Mouse (Mus musculus) midbrain, embryonic 15.5 days (tissue): Measurements from ENCODE around the gene Neurod1. TPM values are rescaled to one million over a fixed set of nuclear protein-coding genes. Genes with fewer than 3 reads are reported as not detected.
A peak's percentile ranks its signal among the peaks of the same experiment; 100 is the strongest.

ENCODE experiments used
- ATAC-seq: fragments of 200-750 bp; cut with Nextera tagmentation; replicated peaks from 2 replicates; pipeline ENCODE4 v1.8.0; 2017; ENCODE audit warnings: moderate TSS enrichment
- H3K27ac ChIP-seq: fragments of 300-500 bp; sonication (generic); 2 replicates; pipeline ENCODE4 v1.5.1; 2015; ENCODE audit warnings: mild to moderate bottlenecking, inconsistent platforms
- H3K27me3 ChIP-seq: fragments of 300-500 bp; sonication (generic); replicated peaks from 2 replicates; pipeline ENCODE4 v1.6.1; 2015; ENCODE audit warnings: inconsistent platforms
- H3K36me3 ChIP-seq: fragments of 300-500 bp; sonication (generic); replicated peaks from 2 replicates; pipeline ENCODE4 v1.6.1; 2015; ENCODE audit warnings: inconsistent platforms
- H3K4me1 ChIP-seq: fragments of 300-500 bp; sonication (generic); 2 replicates; pipeline ENCODE4 v1.6.1; 2015; ENCODE audit warnings: inconsistent platforms
- H3K4me2 ChIP-seq: fragments of 300-500 bp; sonication (generic); 2 replicates; pipeline ENCODE4 v1.6.1; 2015; ENCODE audit warnings: inconsistent platforms, mild to moderate bottlenecking, moderate library complexity
- H3K4me3 ChIP-seq: fragments of 300-500 bp; sonication (generic); 2 replicates; pipeline ENCODE4 v1.5.1; 2015; ENCODE audit warnings: mild to moderate bottlenecking, inconsistent platforms
- H3K9ac ChIP-seq: fragments of 300-500 bp; sonication (generic); 2 replicates; pipeline ENCODE4 v1.6.1; 2015; ENCODE audit warnings: mild to moderate bottlenecking, inconsistent platforms
- H3K9me3 ChIP-seq: fragments of 300-500 bp; sonication (generic); 2 replicates; pipeline ENCODE4 v1.6.1; 2016; ENCODE audit warnings: inconsistent platforms
- WGBS: fragments of 180-500 bp; shearing (Covaris S2); methylation state at CpG from one replicate; pipeline ENCODE4 v1.1.7; 2015; ENCODE audit warnings: mixed read lengths; 5-methylcytosine and 5-hydroxymethylcytosine counted together
- polyA plus RNA-seq: library from polyadenylated mRNA; unstranded; fragments of >200 nt; fragmentation: Nextera tagmentation; extraction: Ambion mirVana; gene quantifications from 2 replicates; pipeline ENCODE4 v1.2.1, GENCODE M21; 2015

Gene Neurod1
- polyA plus RNA-seq, 1 experiment from 2014 or later, result 21.0 TPM

- Histone ChIP-seq H3K4me1 (peaks cover 7% of the 10 kb centered on the region), H3K27me3 (peaks cover 14% of the 10 kb centered on the region), H3K4me3 (no peak overlapping the region), H3K27ac (no peak overlapping the region), H3K36me3 (no peaks in the 10 kb centered on the region), H3K9ac (no peak overlapping the region), H3K4me2 (no peak overlapping the region), H3K9me3 (no peaks in the 10 kb centered on the region)
- ATAC-seq, result no peak
Measured at GRCm38 (mm10) chr2:79430061-79430460, 26.5 kb downstream of the Neurod1 start.

- Histone ChIP-seq H3K4me3 (no peak overlapping the region), H3K4me1 (peaks cover 7% of the 10 kb centered on the region), H3K9me3 (no peaks in the 10 kb centered on the region), H3K27me3 (peaks cover 14% of the 10 kb centered on the region), H3K9ac (no peak overlapping the region), H3K27ac (no peak overlapping the region), H3K36me3 (no peaks in the 10 kb centered on the region), H3K4me2 (no peak overlapping the region)
- WGBS, result 8% methylated on average over 6 of the region's 6 CpGs
- no peak for ATAC-seq
Measured at GRCm38 (mm10) chr2:79429650-79430049, 26.9 kb downstream of the Neurod1 start.

GRCm38 (mm10) chr2:79429108-79429507, 27.4 kb downstream of the Neurod1 start:
- WGBS, result 13% methylated on average over 7 of the region's 7 CpGs
- Histone ChIP-seq H3K4me2 (peak overlapping the region; percentile 65), H3K27ac (no peak overlapping the region), H3K9ac (0 out of 2 replicates have a peak overlapping the region, but pooled peaks have one; percentile 21), H3K9me3 (no peaks in the 10 kb centered on the region), H3K4me3 (peak overlapping the region; percentile 38), H3K36me3 (no peaks in the 10 kb centered on the region), H3K4me1 (peaks cover 7% of the 10 kb centered on the region), H3K27me3 (peaks cover 14% of the 10 kb centered on the region)
- ATAC-seq, result no peak; the same call in 1 of the 2 replicates

- Histone ChIP-seq H3K27ac (no peak overlapping the region), H3K4me3 (peak overlapping the region; percentile 38), H3K9ac (peak overlapping the region; percentile 21; the same call in 1 of the 2 replicates), H3K36me3 (no peaks in the 10 kb centered on the region), H3K4me2 (peak overlapping the region; percentile 65), H3K27me3 (peaks cover 14% of the 10 kb centered on the region), H3K4me1 (peaks cover 7% of the 10 kb centered on the region), H3K9me3 (no peaks in the 10 kb centered on the region)
- ATAC-seq, result peak; percentile 62; the same call in 1 of the 2 replicates
- WGBS, result under 1% methylated on average over 35 of the region's 35 CpGs
Measured at GRCm38 (mm10) chr2:79428569-79429104, 27.9 kb downstream of the Neurod1 start.

- ATAC-seq, result no peak
- H3K27ac ChIP-seq, result no peak overlapping the region
- peaks cover 7% of the 10 kb centered on the region for H3K4me1 ChIP-seq
- no peak overlapping the region for H3K9ac ChIP-seq
- H3K4me3 ChIP-seq, result no peak overlapping the region
- peaks cover 14% of the 10 kb centered on the region for H3K27me3 ChIP-seq
- WGBS, result 33% methylated on average over 6 of the region's 6 CpGs
- H3K4me2 ChIP-seq, result no peak overlapping the region
- no peaks in the 10 kb centered on the region for H3K36me3 ChIP-seq
- H3K9me3 ChIP-seq, result no peaks in the 10 kb centered on the region
Measured at GRCm38 (mm10) chr2:79428022-79428421, 28.5 kb downstream of the Neurod1 start.

- Histone ChIP-seq H3K4me3 (no peak overlapping the region), H3K36me3 (no peaks in the 10 kb centered on the region), H3K27ac (no peak overlapping the region), H3K4me2 (no peak overlapping the region), H3K4me1 (no peaks in the 10 kb centered on the region), H3K9me3 (no peaks in the 10 kb centered on the region), H3K9ac (no peak overlapping the region), H3K27me3 (no peaks in the 10 kb centered on the region)
- 19% methylated on average over 6 of the region's 6 CpGs for WGBS
- no peak for ATAC-seq
Measured at GRCm38 (mm10) chr2:79421696-79422095, 34.9 kb downstream of the Neurod1 start.

GRCm38 (mm10) chr2:79414505-79414904, 42.0 kb downstream of the Neurod1 start:
- H3K27ac ChIP-seq, result no peak overlapping the region
- H3K4me1 ChIP-seq, result no peaks in the 10 kb centered on the region
- H3K4me2 ChIP-seq, result no peak overlapping the region
- 76% methylated on average over 7 of the region's 7 CpGs for WGBS
- no peaks in the 10 kb centered on the region for H3K9me3 ChIP-seq
- no peak for ATAC-seq
- no peak overlapping the region for H3K9ac ChIP-seq
- no peak overlapping the region for H3K4me3 ChIP-seq
- H3K27me3 ChIP-seq, result no peaks in the 10 kb centered on the region
- H3K36me3 ChIP-seq, result no peaks in the 10 kb centered on the region

- Histone ChIP-seq H3K9me3 (no peaks in the 10 kb centered on the region), H3K36me3 (no peaks in the 10 kb centered on the region), H3K4me3 (no peak overlapping the region), H3K27me3 (no peaks in the 10 kb centered on the region), H3K9ac (no peak overlapping the region), H3K27ac (no peak overlapping the region), H3K4me2 (no peak overlapping the region), H3K4me1 (no peaks in the 10 kb centered on the region)
- ATAC-seq, result no peak
- WGBS, result 85% methylated on average over 3 of the region's 3 CpGs
Measured at GRCm38 (mm10) chr2:79410903-79411255, 45.7 kb downstream of the Neurod1 start.

- WGBS, result 49% methylated on average over 15 of the region's 15 CpGs
- H3K9me3 ChIP-seq, result no peaks in the 10 kb centered on the region
Measured at GRCm38 (mm10) chr2:79410247-79410902, 46.2 kb downstream of the Neurod1 start.

GRCm38 (mm10) chr2:79405661-79406405, 50.7 kb downstream of the Neurod1 start:
- 68% methylated on average over 5 of the region's 5 CpGs for WGBS
- no peak for ATAC-seq
- no peaks in the 10 kb centered on the region for H3K36me3 ChIP-seq
- H3K4me3 ChIP-seq, result no peak overlapping the region
- no peak overlapping the region for H3K4me2 ChIP-seq
- no peak overlapping the region for H3K27ac ChIP-seq
- H3K4me1 ChIP-seq, result no peaks in the 10 kb centered on the region
- no peaks in the 10 kb centered on the region for H3K9me3 ChIP-seq
- no peak overlapping the region for H3K9ac ChIP-seq
- H3K27me3 ChIP-seq, result no peaks in the 10 kb centered on the region

More at GRCm38 (mm10) chr2:79410247-79410902, 46.2 kb downstream of the Neurod1 start:
- no peaks in the 10 kb centered on the region for H3K4me1 ChIP-seq
- H3K27ac ChIP-seq, result no peak overlapping the region
- no peaks in the 10 kb centered on the region for H3K36me3 ChIP-seq
- no peak overlapping the region for H3K4me2 ChIP-seq
- no peak for ATAC-seq
- no peak overlapping the region for H3K4me3 ChIP-seq
- no peaks in the 10 kb centered on the region for H3K27me3 ChIP-seq
- no peak overlapping the region for H3K9ac ChIP-seq
